Mouse (Mus musculus) G1E-ER4 (cell line): ENCODE data around the gene Crbn. TPM values are rescaled to one million over a fixed set of nuclear protein-coding genes. Genes with fewer than 3 reads are reported as not detected.

Experiments used
- GATA1 ChIP-seq: IDR thresholded peaks from one replicate; pipeline ENCODE4 v1.8.0; 2012; ENCODE audit warnings: low read length, inconsistent platforms
- polyA plus RNA-seq: library from polyadenylated mRNA; stranded (reverse); fragments of >175 nt; gene quantifications from 2 replicates; pipeline ENCODE4 v1.2.3, GENCODE M21; 2012

Crbn gene
- 0.98 and 1.4 TPM in 2 replicates for polyA plus RNA-seq

DNA sequence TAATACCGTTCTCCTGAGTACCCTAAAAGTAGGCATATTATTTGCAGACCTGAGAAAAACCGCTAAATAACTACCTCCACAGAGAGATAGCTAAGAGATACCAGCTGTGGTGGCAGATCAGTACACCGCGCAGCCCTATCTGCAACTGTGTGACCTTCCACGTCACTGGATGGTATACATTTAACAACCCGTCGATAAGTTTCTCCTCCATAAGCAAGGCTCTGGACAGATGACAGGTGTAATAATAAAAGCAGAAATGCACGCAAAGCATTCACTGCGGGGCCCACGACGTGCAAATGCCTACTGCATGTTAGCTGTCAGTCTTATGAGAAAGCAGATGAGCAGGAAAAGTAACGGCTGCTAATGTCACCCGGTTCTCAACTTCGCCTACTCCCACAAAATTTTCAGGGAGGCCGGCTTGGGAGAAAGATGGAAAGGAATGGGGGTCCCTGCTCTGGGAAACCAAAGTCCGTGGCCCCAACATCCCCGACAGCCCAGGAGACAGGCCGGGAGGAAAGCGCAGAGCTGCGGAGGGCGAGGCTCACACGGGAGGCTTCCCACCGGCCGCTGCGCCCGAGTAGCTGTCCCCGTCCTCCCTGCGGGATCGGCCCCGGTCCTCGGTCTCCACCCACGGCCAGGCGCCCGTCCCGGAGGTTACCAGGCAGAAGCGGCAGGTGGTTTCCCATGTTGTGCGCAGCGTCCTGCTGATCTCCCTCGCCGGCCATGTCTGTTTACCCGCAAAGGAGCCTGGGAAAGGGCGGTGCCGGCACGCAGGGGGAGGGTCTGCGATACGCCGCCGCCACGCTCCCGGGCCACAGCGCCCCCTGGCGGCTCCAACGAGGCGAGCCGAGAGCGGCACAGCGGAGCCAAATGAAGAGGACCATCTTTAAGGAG is at the start of gene Crbn:
Crbn (minus strand) TSS at position 745 of the 894 bp plus-strand sequence.
- TF ChIP-seq GATA1 = no peak

DNA sequence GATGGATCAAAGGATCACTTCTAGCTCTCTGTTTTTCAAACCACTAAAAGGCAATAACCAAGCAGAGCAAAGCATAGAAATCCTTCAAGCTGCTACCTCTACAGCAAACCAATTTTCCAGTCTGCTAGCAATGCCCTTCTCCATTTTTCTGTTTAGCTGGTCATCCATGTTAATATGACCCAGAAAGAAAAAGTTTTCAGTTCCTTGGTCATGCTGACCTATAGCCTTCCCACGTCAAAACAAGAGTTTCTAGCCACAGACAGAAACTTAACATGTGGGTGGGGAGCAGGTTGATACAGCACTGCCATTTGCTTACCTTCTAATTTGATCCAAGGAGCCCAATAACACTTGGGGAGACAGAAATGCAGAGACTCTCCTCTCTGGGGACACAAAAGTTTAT is 40.3 kb upstream of the Crbn start:
- TF ChIP-seq GATA1 = no peak

DNA sequence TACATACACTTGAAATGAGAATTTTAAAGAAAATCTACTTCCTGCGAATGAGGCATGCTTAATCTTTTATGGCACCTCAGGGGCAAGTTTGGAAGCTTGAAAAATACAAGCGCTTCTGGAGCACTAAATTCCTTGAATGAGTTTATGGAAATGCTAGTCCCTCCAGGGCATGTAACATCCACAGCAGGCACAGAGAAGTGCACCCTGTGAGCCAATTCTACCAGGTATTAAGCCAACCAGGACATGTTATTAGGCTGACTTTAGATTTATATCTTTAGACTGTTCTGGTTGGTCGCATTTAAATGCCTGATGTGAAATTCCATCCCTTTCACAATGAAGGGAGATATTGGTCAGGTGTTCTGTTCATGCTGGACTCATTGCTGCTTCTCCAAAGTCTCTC is 38.2 kb upstream of the Crbn start:
- no peak for TF ChIP-seq GATA1

DNA sequence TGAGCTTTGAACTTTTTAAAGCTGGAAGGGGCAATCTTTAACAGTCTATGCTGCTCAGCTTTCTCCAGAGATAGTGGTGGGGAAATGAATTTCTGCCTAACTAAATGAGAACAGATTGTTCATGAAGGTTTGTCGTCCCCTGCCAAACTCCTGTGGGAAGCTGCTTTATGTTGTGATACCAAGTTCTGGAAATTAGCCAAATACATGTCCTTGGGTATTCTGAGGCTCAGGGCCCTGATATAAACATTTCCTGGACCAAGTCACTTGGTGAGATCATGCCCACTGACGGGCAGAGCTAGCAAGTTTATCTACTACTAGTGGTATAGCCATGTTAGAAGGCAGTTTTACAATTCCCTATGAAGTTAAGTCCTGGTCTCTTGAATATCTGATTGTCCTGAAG is 35.4 kb upstream of the Crbn start:
- no peak for TF ChIP-seq GATA1

DNA sequence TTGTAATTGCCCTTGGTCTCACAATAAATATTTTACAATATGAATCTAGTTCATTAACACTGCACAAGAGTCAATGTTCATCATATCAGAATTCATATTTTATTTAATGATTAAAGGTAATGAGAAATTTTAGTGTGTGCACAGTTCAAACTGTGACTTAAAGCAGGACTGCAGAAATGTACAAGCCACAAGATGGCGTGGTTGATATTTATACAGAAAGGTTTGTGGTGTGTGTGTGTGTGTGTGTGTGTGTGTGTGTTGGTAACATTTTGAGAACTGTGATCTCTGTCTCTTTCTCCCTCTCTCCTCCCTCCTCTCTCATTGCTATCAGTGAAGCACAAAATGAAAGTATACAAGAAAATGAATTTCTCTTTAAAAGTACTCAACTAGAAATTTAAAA is 22.5 kb upstream of the Crbn start:
- no peak for TF ChIP-seq GATA1

DNA sequence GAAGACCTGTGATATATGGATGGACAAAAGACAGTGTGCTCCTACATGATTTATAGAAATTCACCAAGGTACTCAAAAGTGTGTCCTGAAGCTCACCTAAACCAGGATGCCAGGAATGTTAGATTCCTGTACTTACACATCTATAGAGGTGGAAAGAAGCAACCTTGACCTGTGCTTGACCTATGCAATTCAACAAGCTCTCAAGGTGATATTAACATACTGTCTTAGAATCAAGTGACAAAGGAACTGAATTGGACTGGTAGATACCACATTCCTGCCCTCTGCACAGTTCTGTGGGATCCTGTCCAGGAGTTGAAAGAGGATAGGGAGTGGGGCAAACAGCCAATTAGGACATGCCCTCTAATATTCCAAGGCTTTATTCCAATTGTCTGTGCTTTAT is 20.7 kb upstream of the Crbn start:
- TF ChIP-seq GATA1 = no peak

DNA sequence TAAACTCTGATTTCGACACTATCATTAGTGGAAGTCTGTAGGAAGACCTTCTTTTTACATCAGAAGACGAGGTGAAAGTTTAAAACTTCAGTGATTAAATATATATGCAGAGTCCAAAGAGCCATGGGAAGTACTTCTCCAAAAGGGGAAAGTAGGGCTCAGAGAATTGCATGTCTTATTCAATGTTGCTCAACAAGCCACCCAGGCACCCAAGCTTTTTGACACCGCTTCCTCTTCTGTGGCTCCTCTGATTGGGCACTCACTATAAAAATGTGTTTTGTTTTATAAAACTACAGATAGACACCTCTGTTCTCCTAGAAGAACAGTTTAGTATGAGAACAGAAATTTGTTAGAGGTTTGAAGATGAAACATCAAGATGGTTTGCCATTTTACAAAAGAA is 20.0 kb upstream of the Crbn start:
- no peak for TF ChIP-seq GATA1

DNA sequence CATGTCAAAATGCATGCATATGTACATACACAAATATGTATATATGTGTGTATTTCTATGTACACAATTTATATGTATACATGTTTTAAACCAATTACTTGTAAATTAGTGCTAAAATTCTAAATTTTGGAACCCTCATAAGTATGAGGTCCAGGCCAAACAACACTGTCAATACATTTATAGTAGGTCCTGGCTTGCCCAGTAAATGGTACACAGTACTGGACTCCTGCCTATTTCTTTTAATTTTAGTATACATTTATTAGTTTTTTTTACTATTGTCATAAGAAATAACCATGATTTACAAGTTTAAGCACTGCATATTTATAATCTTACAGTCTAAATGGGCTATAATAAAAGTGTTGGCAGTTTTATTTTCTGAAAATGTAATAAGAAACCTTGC is 19.4 kb upstream of the Crbn start:
- no peak for TF ChIP-seq GATA1

DNA sequence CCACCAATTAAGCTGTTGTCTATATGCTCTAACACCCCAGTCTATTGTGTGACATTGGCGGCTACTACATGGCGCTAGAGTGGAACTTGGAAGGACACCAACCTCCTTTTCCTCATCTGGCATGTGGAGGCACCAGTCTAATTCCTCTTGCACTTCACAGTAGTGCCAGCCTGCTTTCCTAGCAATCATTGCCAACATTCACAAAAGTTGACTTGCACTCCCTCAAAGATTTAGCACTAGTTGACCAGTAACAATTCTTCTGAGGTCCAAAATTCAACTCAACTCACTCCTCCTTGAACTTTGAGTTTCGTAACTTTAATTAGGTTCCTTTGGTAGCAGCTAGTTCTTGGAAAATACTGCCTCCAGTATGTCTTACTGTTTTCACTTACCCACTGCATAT is 10.8 kb upstream of the Crbn start:
- TF ChIP-seq GATA1 = no peak

DNA sequence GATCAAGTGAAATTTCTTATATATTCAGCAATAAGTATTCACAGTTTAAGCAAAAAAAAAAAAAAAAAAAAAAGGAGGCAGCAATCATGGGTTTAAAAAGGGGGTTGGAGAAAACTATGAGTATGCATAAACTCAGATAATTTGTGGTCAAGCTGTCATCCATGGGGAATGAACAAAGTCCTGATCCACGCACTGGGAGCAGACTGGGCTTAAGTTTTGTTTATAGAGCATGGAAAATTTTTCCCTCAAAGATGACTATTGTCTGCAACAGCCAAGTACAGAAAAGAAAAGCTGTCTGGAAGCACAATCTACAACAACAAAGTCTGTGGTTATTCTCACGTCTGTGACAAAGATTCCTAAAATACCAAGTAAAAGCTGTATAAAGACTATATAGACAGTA is 9.3 kb upstream of the Crbn start:
- TF ChIP-seq GATA1 = no peak

DNA sequence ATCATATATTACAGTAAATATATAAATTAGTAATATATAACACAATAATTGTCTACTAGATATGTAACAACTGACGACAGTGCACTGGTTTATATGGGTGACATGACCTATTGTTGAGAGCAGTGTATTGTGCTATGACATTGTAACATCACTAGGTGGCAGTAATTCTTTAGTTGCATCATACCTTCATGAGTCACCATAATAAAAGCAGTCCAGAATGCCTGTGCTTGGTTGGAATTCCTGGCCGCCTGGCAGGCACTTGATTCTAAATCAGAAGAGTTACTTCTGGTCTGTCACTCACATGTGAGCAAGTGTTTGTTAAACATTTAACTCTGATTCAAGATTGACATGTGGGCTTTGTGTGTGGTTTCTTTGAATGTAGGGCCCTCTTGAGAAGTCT is 5.0 kb upstream of the Crbn start:
- no peak for TF ChIP-seq GATA1

DNA sequence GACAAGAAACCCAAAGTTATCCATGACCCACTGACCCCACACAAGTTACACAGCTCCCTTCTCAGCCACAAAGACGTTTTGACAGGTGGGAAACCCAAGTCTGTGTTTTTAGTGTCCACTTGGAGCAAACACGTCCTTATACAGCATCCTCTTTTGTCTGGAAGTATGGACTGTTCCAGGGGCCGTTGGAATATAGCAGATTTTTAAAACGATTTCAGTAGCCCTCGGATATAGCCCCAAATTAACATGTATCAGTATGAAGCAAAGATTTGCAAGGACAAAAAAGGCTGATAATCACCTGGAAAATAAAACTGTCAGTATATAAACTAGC is 315 bp upstream of the Crbn start:
- TF ChIP-seq GATA1 = no peak

DNA sequence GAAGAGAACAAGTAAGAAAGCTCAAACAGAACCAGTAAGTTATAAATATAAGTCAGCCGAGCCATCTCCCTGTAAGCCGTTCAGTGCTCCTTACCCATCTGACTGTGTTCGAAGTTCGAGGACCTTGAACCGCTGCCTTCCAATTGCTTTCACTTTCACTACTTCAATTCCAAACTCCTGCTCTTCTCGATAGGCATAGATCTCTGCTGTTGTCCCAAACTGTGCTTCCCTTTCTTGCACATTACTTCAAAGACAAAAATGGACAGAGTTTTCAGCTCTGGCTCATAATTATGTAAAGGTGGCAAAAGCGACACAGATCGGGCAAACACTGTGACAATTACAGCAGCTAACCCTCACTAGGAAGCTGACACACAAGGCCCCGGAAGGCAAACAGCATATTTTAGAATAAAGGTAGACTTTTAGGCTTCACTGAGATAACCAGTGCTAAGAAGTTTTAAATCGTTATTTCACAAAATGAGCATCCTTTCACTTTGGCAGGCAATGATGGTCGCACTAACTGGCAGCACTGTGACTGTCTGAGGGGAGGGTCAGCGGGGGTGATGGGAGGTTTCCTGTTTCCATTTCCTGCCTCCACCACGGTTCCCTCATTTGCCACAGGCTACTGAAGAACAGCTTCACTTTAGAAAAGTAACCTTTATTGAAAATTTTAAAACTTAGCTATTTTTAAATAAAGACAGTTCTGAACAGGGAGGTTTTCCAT is 5.6 kb downstream of the Crbn start:
- no peak for TF ChIP-seq GATA1

DNA sequence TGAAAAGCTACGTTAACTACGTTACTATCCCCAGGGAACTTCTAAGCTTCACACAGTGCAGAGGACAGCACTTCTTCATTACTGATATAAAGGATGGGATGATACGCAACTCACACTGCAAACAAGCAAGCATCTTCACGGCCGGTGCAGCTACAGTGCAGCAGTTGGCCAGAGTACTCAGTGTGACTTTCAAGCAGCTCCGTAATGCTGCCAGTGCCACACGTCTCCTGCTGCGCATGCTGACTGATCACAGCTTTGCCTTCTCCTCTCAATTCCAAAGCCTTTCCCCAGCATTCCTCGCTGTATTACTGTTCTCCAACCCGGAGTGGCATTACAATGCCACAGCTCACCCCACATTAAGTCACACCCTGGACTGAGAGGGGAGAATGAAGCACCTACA is 6.3 kb downstream of the Crbn start:
- TF ChIP-seq GATA1 = no peak

DNA sequence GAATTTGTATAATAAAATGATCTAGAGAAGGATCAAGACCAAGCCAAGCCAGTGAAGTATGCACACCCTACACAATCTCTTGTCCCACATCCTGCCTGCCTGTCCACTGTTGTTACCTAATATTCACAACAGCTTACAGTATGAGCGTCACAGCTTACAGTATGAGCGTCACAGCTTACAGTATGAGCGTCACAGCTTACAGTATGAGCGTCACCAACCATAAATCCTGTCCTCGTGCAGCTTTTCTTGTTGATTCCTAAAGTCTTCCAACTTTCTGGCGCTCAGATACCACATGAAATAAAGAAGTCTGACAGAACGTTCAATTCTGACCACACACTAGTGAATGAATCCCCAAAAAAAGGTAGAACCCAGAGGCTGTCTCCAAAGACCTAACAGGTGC is 6.8 kb downstream of the Crbn start:
- TF ChIP-seq GATA1 = no peak

DNA sequence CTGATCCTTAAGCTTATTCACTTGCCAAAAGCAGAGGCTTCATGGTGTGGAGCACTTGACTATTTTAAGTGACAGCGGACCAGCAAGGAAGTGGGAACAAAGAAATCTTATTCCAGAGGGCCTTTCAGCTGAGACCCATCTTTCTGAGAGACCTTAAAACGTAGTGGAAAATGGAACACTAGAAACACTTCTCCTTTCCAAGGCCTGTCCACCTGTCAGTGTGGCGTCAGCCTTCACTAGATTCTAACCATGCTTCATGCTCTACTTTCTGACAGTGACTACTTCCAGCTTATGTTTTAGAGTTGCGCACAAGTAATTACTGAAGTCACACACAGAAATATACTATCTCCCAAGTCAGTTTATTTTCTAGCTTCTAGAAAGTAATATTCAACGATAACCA is 7.4 kb downstream of the Crbn start:
- no peak for TF ChIP-seq GATA1

DNA sequence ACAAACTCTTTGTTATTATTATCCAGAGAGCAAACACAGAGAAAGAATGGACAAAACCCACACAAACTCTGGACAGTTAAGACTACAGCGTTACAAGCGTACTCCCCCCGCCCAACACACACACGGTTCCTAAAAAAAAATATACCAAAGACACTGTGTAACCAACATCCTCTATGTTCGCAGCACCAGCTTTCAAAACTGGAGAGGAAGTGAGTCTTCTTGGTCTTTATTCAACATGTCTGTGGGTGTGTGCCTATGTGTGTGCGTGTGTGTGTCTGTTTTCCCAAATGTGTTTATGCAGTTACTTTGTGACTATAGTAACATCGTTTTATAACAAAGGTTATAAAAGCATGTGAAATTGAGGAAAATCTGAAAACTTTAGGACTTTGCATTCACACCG is 8.4 kb downstream of the Crbn start:
- no peak for TF ChIP-seq GATA1
